Mouse (Mus musculus): ENCODE measurements around the gene Jtb. TPM values are rescaled to one million over a fixed set of nuclear protein-coding genes. Genes with fewer than 3 reads are reported as not detected.

Gene Jtb
- total RNA-seq, 2 experiments from 2014 or later = 49.0 to 50.7 TPM

- intact Hi-C loops (cut with DNase I) = no loop called here
- no peak for DNase-seq (ENCODE audit: low spot score)
Observed at GRCm38 (mm10) chr3:90279743-90280142, 48.3 kb downstream of the Jtb start.

- intact Hi-C loops (cut with DNase I) = no loop called here
- no peak for DNase-seq (ENCODE audit: low spot score)
Observed at GRCm38 (mm10) chr3:90280708-90281107, 49.3 kb downstream of the Jtb start.

GRCm38 (mm10) chr3:90284150-90284549, 52.8 kb downstream of the Jtb start:
- intact Hi-C loops (cut with DNase I) = no loop called here
- no peak for DNase-seq (ENCODE audit: low spot score)

Small RNA genes lying within 50 kb of the gene (microRNA-seq; reads per million reads assigned to microRNA genes)
- not detected for gene Mir7012

Other genes with a start within 250 kb of the Jtb start
- 10 to 100 TPM; 41.8 to 46.1 TPM for gene Hax1, start 232.8 kb upstream of the Jtb start, total RNA-seq (2021)
- gene 4933434E20Rik, start 180.0 kb upstream of the Jtb start, total RNA-seq (2021) = 10 to 100 TPM; 71.4 to 79.5 TPM
- 100 to 1,000 TPM; 113 to 123 TPM for gene Ubap2l, start 179.0 kb upstream of the Jtb start, total RNA-seq (2021)
- 10 to 100 TPM; 46.8 to 51.5 TPM for gene Tpm3, start 158.9 kb upstream of the Jtb start, total RNA-seq (2021)
- gene Nup210l, start 127.5 kb upstream of the Jtb start, total RNA-seq (2021) = under 1 TPM; 0.08 TPM
- gene Rps27, start 17.9 kb upstream of the Jtb start, total RNA-seq (2021) = 1,000 to 10,000 TPM in 1 of 2 experiments, 100 to 1,000 TPM in 1; 993 to 1,012 TPM
- gene Rab13, start 17.9 kb upstream of the Jtb start, total RNA-seq (2021) = 1 to 10 TPM; 6.0 to 7.9 TPM
- not detected for gene Creb3l4, start 11.9 kb downstream of the Jtb start, total RNA-seq (2021)
- gene Slc39a1, start 16.6 kb downstream of the Jtb start, total RNA-seq (2021) = 10 to 100 TPM; 83.7 to 84.3 TPM
- 10 to 100 TPM; 14.6 to 16.1 TPM for gene Crtc2, start 22.6 kb downstream of the Jtb start, total RNA-seq (2021)
- gene Dennd4b, start 33.6 kb downstream of the Jtb start, total RNA-seq (2021) = 10 to 100 TPM; 31.9 to 33.4 TPM
- 10 to 100 TPM; 42.8 to 43.6 TPM for gene Gatad2b, start 61.6 kb downstream of the Jtb start, total RNA-seq (2021)
- 1 to 10 TPM in 1 of 2 experiments, under 1 TPM in 1; 0.78 to 1.4 TPM for gene Slc27a3, start 158.3 kb downstream of the Jtb start, total RNA-seq (2021)
- gene Ints3, start 202.0 kb downstream of the Jtb start, total RNA-seq (2021) = 10 to 100 TPM; 25.2 to 26.9 TPM
- 10 to 100 TPM; 17.2 to 18.8 TPM for gene Npr1, start 234.3 kb downstream of the Jtb start, total RNA-seq (2021)
- gene Ilf2, start 244.5 kb downstream of the Jtb start, total RNA-seq (2021) = 10 to 100 TPM; 31.5 to 33.4 TPM